Mouse (Mus musculus) neural tube, embryonic 12.5 days (tissue): ENCODE data around the gene Ankrd39. TPM values are rescaled to one million over a fixed set of nuclear protein-coding genes. Genes with fewer than 3 reads are reported as not detected.

Source experiments
- ATAC-seq: fragments of 200-750 bp; cut with Nextera tagmentation; 2 replicates; pipeline ENCODE4 v1.8.0; 2017; ENCODE audit warnings: low read depth, mild to moderate bottlenecking, moderate TSS enrichment, moderate library complexity; ENCODE audit not compliant: low FRiP score
- H3K27ac ChIP-seq: fragments of 300-500 bp; sonication (generic); 2 replicates; pipeline ENCODE4 v1.5.1; 2016
- H3K27me3 ChIP-seq: fragments of 300-500 bp; sonication (generic); replicated peaks from 2 replicates; pipeline ENCODE4 v1.6.1; 2016; ENCODE audit warnings: mild to moderate bottlenecking
- H3K36me3 ChIP-seq: fragments of 300-500 bp; sonication (generic); 2 replicates; pipeline ENCODE4 v1.6.1; 2016; ENCODE audit warnings: mild to moderate bottlenecking
- H3K4me1 ChIP-seq: fragments of 300-500 bp; sonication (generic); 2 replicates; pipeline ENCODE4 v1.6.1; 2016
- H3K4me2 ChIP-seq: fragments of 300-500 bp; sonication (generic); replicated peaks from 2 replicates; pipeline ENCODE4 v1.6.1; 2016; ENCODE audit warnings: mild to moderate bottlenecking
- H3K4me3 ChIP-seq: fragments of 300-500 bp; sonication (generic); 2 replicates; pipeline ENCODE4 v1.5.1; 2016
- H3K9ac ChIP-seq: fragments of 300-500 bp; sonication (generic); 2 replicates; pipeline ENCODE4 v1.6.1; 2016; ENCODE audit warnings: mild to moderate bottlenecking
- H3K9me3 ChIP-seq: fragments of 300-500 bp; sonication (generic); 2 replicates; pipeline ENCODE4 v1.6.1; 2016; ENCODE audit warnings: mild to moderate bottlenecking
- WGBS: fragments of 180-500 bp; shearing (Covaris S2); methylation state at CpG from one replicate; pipeline ENCODE4 v1.1.7; 2016; 5-methylcytosine and 5-hydroxymethylcytosine counted together
- microRNA-seq: library from miRNA; unstranded; fragments of <30 nt; microRNA quantifications from one replicate; pipeline ENCODE4, GENCODE M21; 2017
- polyA plus RNA-seq: library from polyadenylated mRNA; unstranded; fragments of >200 nt; fragmentation: Nextera tagmentation; extraction: Ambion mirVana; gene quantifications from 2 replicates; pipeline ENCODE4 v1.2.1, GENCODE M21; 2016

Ankrd39 gene
- polyA plus RNA-seq, 1 experiment from 2014 or later: 18.6 TPM

DNA sequence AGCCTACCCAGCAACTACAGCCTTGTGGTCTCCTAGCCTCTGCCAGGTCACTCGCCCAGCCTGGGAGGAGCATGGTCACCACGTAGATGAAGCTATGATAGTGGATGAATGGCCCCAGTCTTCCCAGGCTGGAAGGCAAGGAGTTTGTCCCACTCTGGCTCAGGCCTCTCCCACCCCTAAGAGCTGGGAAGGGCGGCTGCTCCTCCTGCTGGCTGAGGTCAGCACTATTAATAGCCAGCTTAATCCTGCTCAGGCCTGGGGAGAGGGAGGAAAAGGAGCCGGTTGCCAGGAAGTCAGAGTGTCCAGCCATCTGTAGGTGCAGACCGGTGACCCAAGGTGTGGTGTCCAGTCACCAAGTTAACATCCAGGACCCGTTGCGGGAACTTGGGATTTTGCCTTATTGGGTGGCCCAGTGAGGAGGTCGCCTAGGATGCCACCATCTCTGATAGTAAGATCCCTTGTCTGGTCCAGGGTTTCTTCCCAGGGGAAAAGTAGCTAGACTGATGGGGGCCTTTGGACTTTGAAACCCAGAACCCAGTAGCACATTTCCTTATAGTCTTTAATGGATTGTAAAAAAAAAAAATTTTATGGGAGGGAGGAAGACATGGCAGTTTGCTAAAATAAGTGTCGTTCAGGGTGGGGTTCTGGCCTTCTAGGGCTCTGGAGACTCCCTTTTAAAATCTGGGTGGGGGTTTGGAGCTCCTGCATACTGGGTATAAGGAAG is 54.7 kb downstream of the Ankrd39 start:
- ATAC-seq: no peak
- H3K27me3 ChIP-seq: no peaks in the 10 kb centered on the region
- WGBS: 57% methylated on average over 9 of the region's 9 CpGs

DNA sequence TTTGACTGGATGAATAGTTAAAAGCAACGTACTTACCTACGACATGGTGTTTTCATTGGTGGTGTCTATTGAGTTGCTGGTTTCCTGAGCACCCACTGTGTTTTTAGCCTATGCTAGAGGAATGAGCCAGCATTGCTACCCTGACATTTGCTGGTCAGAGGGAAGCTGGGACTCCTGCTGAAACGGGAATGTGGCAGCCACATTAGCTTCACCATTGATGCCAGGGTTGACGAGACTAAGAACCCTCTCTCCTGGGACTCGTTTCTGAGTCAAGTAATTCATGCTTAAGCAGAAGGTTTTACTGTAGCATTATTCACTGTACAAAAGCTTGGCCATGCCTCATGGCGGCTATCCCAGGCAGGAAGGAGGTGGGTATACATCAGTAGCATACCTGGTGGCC is 57.6 kb downstream of the Ankrd39 start:
- Histone ChIP-seq H3K4me1 (no peaks in the 10 kb centered on the region; the same call in 1 of the 2 replicates), H3K27me3 (no peaks in the 10 kb centered on the region), H3K4me3 (no peak overlapping the region), H3K4me2 (no peak overlapping the region), H3K36me3 (no peaks in the 10 kb centered on the region), H3K9me3 (no peaks in the 10 kb centered on the region), H3K27ac (no peak overlapping the region), H3K9ac (no peak overlapping the region)
- ATAC-seq: no peak
- WGBS: 66% methylated on average over 6 of the region's 6 CpGs

More for the DNA sequence above, 54.7 kb downstream of the Ankrd39 start:
- Histone ChIP-seq H3K9ac (no peak overlapping the region), H3K9me3 (no peaks in the 10 kb centered on the region), H3K4me3 (no peak overlapping the region), H3K4me2 (no peak overlapping the region), H3K27ac (no peak overlapping the region), H3K36me3 (no peaks in the 10 kb centered on the region), H3K4me1 (no peaks in the 10 kb centered on the region; the same call in 1 of the 2 replicates)

Small RNA genes within 50 kb of the gene (microRNA-seq; reads per million reads assigned to microRNA genes)
- gene Gm47280: not detected

Other genes starting within 250 kb of the Ankrd39 start
- 4.1 and 5.2 TPM in 2 replicates for gene Arid5a, start 239.7 kb downstream of the Ankrd39 start, polyA plus RNA-seq
- gene Kansl3, start 178.3 kb downstream of the Ankrd39 start, polyA plus RNA-seq: 44.0 and 45.3 TPM in 2 replicates
- 1.7 and 2.1 TPM in 2 replicates for gene Fer1l5, start 175.2 kb downstream of the Ankrd39 start, polyA plus RNA-seq
- gene Lman2l, start 102.2 kb downstream of the Ankrd39 start, polyA plus RNA-seq: 71.2 and 73.2 TPM in 2 replicates
- 10.1 and 10.6 TPM in 2 replicates for gene Cnnm4, start 75.8 kb downstream of the Ankrd39 start, polyA plus RNA-seq
- 3.7 and 5.3 TPM in 2 replicates for gene Cnnm3, start 35.6 kb downstream of the Ankrd39 start, polyA plus RNA-seq
- 16.4 and 16.6 TPM in 2 replicates for gene Ankrd23, start 10.6 kb downstream of the Ankrd39 start, polyA plus RNA-seq
- 1.0 TPM in 1 of 2 replicates, not detected in the other for gene Gm42417, start 8.0 kb downstream of the Ankrd39 start, polyA plus RNA-seq
- gene Sema4c, start 10.9 kb upstream of the Ankrd39 start, polyA plus RNA-seq: 35.4 and 38.2 TPM in 2 replicates
- gene Fam178b, start 135.7 kb upstream of the Ankrd39 start, polyA plus RNA-seq: 0.33 and 0.48 TPM in 2 replicates
- 532 and 537 TPM in 2 replicates for gene Cox5b, start 144.0 kb upstream of the Ankrd39 start, polyA plus RNA-seq
- gene 4933424G06Rik, start 162.7 kb upstream of the Ankrd39 start, polyA plus RNA-seq: 0.42 TPM in 1 of 2 replicates, not detected in the other
- gene Actr1b, start 167.0 kb upstream of the Ankrd39 start, polyA plus RNA-seq: 119 and 131 TPM in 2 replicates
- 0.17 and 0.33 TPM in 2 replicates for gene Zap70, start 214.4 kb upstream of the Ankrd39 start, polyA plus RNA-seq